Mouse (Mus musculus): ENCODE measurements around the gene Spata25.

DNA sequence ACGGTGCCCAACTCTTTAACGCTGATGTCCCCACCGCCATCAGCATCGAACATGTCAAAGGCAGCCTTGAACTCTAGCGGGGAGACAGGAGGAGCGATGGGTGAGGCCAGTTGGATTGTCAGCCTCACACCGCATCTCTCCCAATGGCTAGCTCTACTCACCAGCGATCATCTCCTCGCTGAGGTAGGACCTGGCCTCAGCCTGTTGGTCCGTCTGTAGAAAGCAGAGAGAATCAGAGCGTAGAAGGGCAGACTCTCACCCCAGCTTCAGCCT lies 50.4 kb downstream of the Spata25 start:
- TF ChIP-seq CTCF (IDR thresholded peaks at IDR 0.05) (no peak), POLR2A (IDR thresholded peaks at IDR 0.05; ENCODE audit: insufficient read depth, low read depth, low read length) (no peak), EP300 (IDR thresholded peaks at IDR 0.05; ENCODE audit: insufficient read depth, low read depth, low read length) (no peak)

Data from heart, adult 2 months (tissue).